Mouse (Mus musculus): ENCODE measurements around the gene Gm7995. TPM values are rescaled to one million over a fixed set of nuclear protein-coding genes. Genes with fewer than 3 reads are reported as not detected.

Gm7995 gene
- not detected for total RNA-seq (2023)

GRCm38 (mm10) chr14:42309910-42310309 is at the start of gene Gm7995:
Gene Gm7995, plus strand, starts transcription at chr14:42310210.

GRCm38 (mm10) chr14:42297258-42297657 is 12.8 kb upstream of the Gm7995 start, which contains the start of gene Gm9611:
Gene Gm9611, minus strand, starts transcription at chr14:42297358.

Other genes starting within 250 kb of the Gm7995 start
- gene Gm7951, start 192.8 kb upstream of the Gm7995 start, total RNA-seq (2023), result not detected
- gene Gm17027, start 147.6 kb upstream of the Gm7995 start, total RNA-seq (2023), result not detected
- not detected for gene Gm3573, start 119.4 kb upstream of the Gm7995 start, total RNA-seq (2023)
- not detected for gene Gm17026, start 50.2 kb upstream of the Gm7995 start, total RNA-seq (2023)
- not detected for gene Gm9611, start 12.9 kb upstream of the Gm7995 start, total RNA-seq (2023)
- not detected for gene Gm8005, start 129.5 kb downstream of the Gm7995 start, total RNA-seq (2023)
- gene Gm8011, start 153.7 kb downstream of the Gm7995 start, total RNA-seq (2023), result not detected
- not detected for gene Gm8020, start 192.1 kb downstream of the Gm7995 start, total RNA-seq (2023)
- not detected for gene Gm8024, start 214.1 kb downstream of the Gm7995 start, total RNA-seq (2023)

Measured in neutrophil, adult 59 days (primary cell).